Mouse (Mus musculus) ES-Bruce4 (cell line): ENCODE measurements around the gene Ttc16. TPM values are rescaled to one million over a fixed set of nuclear protein-coding genes. Genes with fewer than 3 reads are reported as not detected.

Experiments
- H3K27ac ChIP-seq: 2 replicates; pipeline ENCODE4 v1.5.1; 2012; ENCODE audit warnings: low read length, inconsistent platforms; ENCODE audit not compliant: insufficient read depth
- H3K27me3 ChIP-seq: 2 replicates; pipeline ENCODE4 v1.6.1; 2012; ENCODE audit warnings: mild to moderate bottlenecking, low read length, inconsistent platforms; ENCODE audit not compliant: control insufficient read depth, poor library complexity, insufficient read depth, severe bottlenecking
- H3K36me3 ChIP-seq: 2 replicates; pipeline ENCODE4 v1.6.1; 2012; ENCODE audit warnings: inconsistent platforms, mild to moderate bottlenecking, low read length, moderate library complexity; ENCODE audit not compliant: control insufficient read depth, poor library complexity, insufficient read depth, severe bottlenecking
- H3K4me1 ChIP-seq: one replicate; pipeline ENCODE4 v1.8.1; 2011; ENCODE audit warnings: low read length; ENCODE audit not compliant: control insufficient read depth, insufficient read depth
- H3K4me3 ChIP-seq: 2 replicates; pipeline ENCODE4 v1.5.1; 2011; ENCODE audit warnings: low read depth, mild to moderate bottlenecking, low read length
- H3K9ac ChIP-seq: 2 replicates; pipeline ENCODE4 v1.6.1; 2012; ENCODE audit warnings: low read depth, mild to moderate bottlenecking, inconsistent platforms; ENCODE audit not compliant: poor library complexity, severe bottlenecking
- H3K9me3 ChIP-seq: replicated peaks from 2 replicates; pipeline ENCODE4 v1.6.1; 2012; ENCODE audit warnings: mild to moderate bottlenecking, low read length, inconsistent platforms; ENCODE audit not compliant: control insufficient read depth, poor library complexity, insufficient read depth, severe bottlenecking
- CTCF ChIP-seq: IDR thresholded peaks from one replicate; pipeline ENCODE4 v1.8.1; 2011; ENCODE audit warnings: low read depth, low read length
- EP300 ChIP-seq: IDR thresholded peaks from 2 replicates; pipeline ENCODE4 v1.6.1; 2011; ENCODE audit warnings: low read depth, low read length; ENCODE audit not compliant: insufficient read depth
- POLR2A ChIP-seq: IDR thresholded peaks from one replicate; pipeline ENCODE4 v1.8.1; 2011; ENCODE audit warnings: low read length; ENCODE audit not compliant: insufficient read depth
- polyA plus RNA-seq: library from polyadenylated mRNA; stranded (reverse); fragments of >200 nt; gene quantifications from 2 replicates; pipeline ENCODE4 v1.2.4, GENCODE M21; 2011; ENCODE audit warnings: low read depth; ENCODE audit not compliant: missing spikeins, insufficient read depth, insufficient read length

The Ttc16 gene
- polyA plus RNA-seq: 2.2 TPM in 2 replicates

DNA sequence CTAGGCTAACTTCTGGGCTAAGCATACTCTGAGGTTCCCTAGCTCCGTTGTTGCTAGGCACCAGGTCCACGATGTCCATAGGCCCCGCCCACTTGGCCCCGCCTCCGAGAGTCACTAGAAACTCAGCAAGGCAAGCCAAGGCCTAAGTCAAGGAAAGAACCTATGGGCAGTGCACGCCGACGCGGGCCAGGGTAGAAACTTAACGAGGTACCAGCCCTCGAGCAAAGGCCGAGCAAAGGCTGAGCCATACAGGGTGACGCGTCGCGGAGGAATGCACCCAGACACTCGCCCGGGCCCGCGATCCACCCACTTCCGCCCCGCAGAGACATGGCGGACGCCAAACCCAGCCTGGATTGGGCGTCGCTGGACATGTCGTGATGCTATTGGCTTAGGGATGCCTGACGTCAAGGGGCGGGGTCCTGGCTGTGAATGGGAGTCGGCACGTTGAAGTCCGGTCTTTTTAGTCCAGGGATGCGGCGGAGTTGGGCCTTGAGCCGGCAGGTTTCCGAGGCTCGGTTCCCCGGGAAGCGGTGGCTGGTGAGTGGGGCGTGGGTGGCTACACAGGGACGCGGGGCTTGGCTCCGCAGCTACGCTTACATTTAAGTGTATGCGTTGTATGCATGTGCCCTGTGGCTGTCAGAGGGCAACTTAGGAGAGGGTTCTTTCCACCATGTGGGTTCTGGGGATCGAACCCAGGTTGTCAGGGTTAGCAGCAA, at the start of gene Ttc16, which contains the start of gene Ptrh1:
Gene Ttc16, minus strand, starts transcription at position 275 of the 716 bp plus-strand sequence.
Gene Ptrh1, plus strand, starts transcription at position 428 of the 716 bp plus-strand sequence.
- TF ChIP-seq CTCF (no peak), POLR2A (peak; percentile 55)
- H3K4me3 ChIP-seq: peak within 1 kb of the TSS; percentile 90
- H3K27ac ChIP-seq: no peak within 1 kb of the TSS
- H3K9me3 ChIP-seq: no peaks in the 10 kb centered on the region
- no peaks in the 10 kb centered on the region for H3K27me3 ChIP-seq
- peak within 1 kb of the TSS; percentile 0; the same call in 1 of the 2 replicates for H3K9ac ChIP-seq
- H3K36me3 ChIP-seq: no peaks in the 10 kb centered on the region
- H3K4me1 ChIP-seq: no peaks in the 10 kb centered on the region

DNA sequence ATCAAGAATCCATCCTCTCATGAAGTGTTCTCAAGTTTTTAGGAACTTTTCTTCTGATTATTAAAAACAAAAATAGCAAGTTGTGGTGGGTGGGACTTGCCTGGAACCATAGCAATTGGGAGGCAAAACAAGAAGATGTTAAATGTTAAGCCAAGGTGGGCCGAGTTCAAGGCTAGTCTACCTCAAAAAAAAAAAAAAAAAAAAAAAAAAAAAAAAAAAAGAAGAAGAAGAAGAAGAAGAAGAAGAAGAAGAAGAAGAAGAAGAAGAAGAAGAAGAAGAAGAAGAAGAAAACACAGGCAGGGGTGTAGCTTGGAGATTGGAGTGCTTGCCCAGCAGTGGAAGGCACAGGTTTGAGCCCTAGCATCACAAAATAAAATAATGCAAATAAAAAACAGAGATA, 49.3 kb upstream of the Ttc16 start:
- Histone ChIP-seq H3K27ac (no peak overlapping the region), H3K9me3 (no peaks in the 10 kb centered on the region), H3K36me3 (no peaks in the 10 kb centered on the region), H3K27me3 (no peaks in the 10 kb centered on the region), H3K4me3 (no peak overlapping the region), H3K4me1 (no peaks in the 10 kb centered on the region), H3K9ac (no peak overlapping the region)
- TF ChIP-seq POLR2A: no peak
- no peak for TF ChIP-seq CTCF
- no peak for TF ChIP-seq EP300

DNA sequence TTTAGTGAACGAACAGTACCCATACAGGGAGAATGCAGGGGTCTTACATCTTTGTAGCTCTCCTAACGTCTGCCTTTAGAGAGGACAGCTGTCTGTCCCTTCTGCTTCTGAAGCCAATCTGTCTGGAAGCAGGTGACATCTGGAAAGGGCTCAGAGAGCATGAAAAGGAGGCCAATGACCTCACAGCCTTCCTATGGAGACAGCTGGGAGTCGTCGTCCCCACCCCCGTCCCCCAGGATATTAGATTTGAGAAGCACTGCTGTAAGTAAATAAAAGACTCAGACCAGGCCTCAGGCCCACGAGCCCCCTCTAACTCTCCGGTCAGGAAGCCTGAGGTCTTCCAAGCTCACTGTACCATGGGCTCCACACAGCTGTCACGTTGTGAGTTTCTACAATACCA, 48.7 kb upstream of the Ttc16 start:
- no peaks in the 10 kb centered on the region for H3K36me3 ChIP-seq
- TF ChIP-seq EP300 (no peak), CTCF (no peak), POLR2A (no peak)
- H3K4me3 ChIP-seq: no peak overlapping the region
- H3K4me1 ChIP-seq: no peaks in the 10 kb centered on the region
- no peaks in the 10 kb centered on the region for H3K27me3 ChIP-seq
- no peaks in the 10 kb centered on the region for H3K9me3 ChIP-seq
- H3K9ac ChIP-seq: no peak overlapping the region
- no peak overlapping the region for H3K27ac ChIP-seq

DNA sequence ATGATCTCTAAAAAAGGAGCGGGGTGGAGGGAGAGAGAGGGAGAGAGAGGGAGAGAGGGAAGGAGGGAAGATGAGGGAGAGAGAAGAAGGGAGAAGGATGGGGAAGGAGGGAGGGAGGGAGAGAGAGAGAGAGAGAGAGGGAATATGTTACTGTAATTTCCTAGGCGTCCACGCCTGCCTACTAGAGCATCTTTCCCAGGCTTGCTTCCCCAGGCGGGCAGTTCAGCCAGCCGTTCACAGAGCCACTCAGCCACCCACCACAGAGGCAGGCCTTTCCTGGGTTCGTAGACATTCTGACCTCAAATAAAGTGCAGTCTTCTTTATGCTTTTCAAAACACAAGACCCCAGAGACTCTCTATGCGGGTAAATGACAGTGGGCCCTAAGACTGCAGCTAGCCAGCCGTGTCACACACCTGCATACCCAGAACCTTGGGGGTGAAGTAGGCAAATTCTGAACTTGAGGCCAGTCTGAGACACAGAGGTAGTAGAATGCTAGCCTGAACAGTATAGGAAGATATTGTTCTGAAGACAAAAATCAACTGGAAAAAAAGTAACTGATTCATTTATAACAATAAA, 48.2 kb upstream of the Ttc16 start:
- no peak for TF ChIP-seq CTCF
- no peak for TF ChIP-seq POLR2A
- TF ChIP-seq EP300: no peak
- Histone ChIP-seq H3K4me3 (no peak overlapping the region), H3K4me1 (no peaks in the 10 kb centered on the region), H3K27me3 (no peaks in the 10 kb centered on the region), H3K27ac (no peak overlapping the region), H3K36me3 (no peaks in the 10 kb centered on the region), H3K9me3 (no peaks in the 10 kb centered on the region), H3K9ac (no peak overlapping the region)

DNA sequence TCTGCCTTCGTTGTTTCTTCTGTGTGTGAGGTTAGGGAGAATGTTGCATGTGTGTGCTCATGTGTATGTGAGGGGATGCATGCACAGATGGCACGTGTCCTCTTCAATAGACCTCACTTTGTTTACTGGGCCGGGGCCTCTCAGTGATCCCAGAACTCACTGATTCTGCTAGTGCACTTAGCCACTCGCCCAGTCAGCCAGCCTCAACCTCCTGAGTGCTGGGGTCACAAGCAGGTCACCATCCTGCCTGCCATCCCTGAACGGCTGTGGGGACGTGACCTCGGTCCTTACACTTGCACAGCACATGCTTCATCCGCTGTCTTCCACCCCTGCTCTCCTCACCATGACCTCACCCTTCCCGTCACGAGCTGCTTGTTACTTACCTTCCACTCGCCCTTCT, 47.7 kb upstream of the Ttc16 start:
- no peaks in the 10 kb centered on the region for H3K9me3 ChIP-seq
- no peaks in the 10 kb centered on the region for H3K4me1 ChIP-seq
- H3K9ac ChIP-seq: no peak overlapping the region
- no peak overlapping the region for H3K27ac ChIP-seq
- TF ChIP-seq POLR2A (no peak), CTCF (no peak), EP300 (no peak)
- no peaks in the 10 kb centered on the region for H3K36me3 ChIP-seq
- no peaks in the 10 kb centered on the region for H3K27me3 ChIP-seq
- H3K4me3 ChIP-seq: no peak overlapping the region

DNA sequence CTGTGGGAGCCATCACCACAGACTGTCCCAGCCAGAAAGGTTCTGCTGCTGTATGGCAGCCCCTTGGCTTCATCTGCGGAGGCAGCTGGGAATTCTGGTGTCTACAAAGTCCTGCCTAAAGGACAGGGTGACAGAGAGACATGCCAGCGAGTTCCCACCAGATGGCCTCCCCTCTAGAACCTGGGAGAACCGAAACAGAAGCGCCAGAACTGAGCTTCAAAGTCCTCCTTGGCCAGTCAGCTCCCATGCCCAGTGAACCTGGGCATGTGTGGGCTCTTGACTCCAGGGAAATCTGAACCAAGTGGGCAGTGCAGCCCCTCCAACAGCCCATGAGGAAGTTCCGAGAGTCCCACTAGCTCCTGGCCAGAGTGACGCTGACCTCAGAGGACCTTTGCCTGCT, 47.2 kb upstream of the Ttc16 start:
- Histone ChIP-seq H3K27me3 (no peaks in the 10 kb centered on the region), H3K4me1 (no peaks in the 10 kb centered on the region), H3K4me3 (no peak overlapping the region), H3K9ac (no peak overlapping the region), H3K36me3 (no peaks in the 10 kb centered on the region), H3K27ac (no peak overlapping the region), H3K9me3 (no peaks in the 10 kb centered on the region)
- TF ChIP-seq CTCF: no peak
- no peak for TF ChIP-seq POLR2A
- no peak for TF ChIP-seq EP300
